Mouse (Mus musculus) midbrain, postnatal 0 days (tissue): ENCODE measurements around the gene Srp9. TPM values are rescaled to one million over a fixed set of nuclear protein-coding genes. Genes with fewer than 3 reads are reported as not detected.

ENCODE experiments used
- ATAC-seq: fragments of 200-750 bp; cut with Nextera tagmentation; 2 replicates; pipeline ENCODE4 v1.8.0; 2017; ENCODE audit warnings: moderate number of reproducible peaks, mild to moderate bottlenecking, moderate TSS enrichment, moderate library complexity; ENCODE audit not compliant: low FRiP score
- DNase-seq: peaks from one replicate; pipeline ENCODE4 v3.0.0-alpha.2; 2015; ENCODE audit warnings: low spot score
- H3K27ac ChIP-seq: fragments of 300-500 bp; sonication (generic); 2 replicates; pipeline ENCODE4 v1.5.1; 2014; ENCODE audit warnings: low read depth, mild to moderate bottlenecking, low read length, mixed read lengths
- H3K27me3 ChIP-seq: fragments of 300-500 bp; sonication (generic); 2 replicates; pipeline ENCODE4 v1.6.1; 2014; ENCODE audit warnings: low read length, control low read depth, mixed read lengths; ENCODE audit not compliant: insufficient read depth
- H3K36me3 ChIP-seq: fragments of 300-500 bp; sonication (generic); 2 replicates; pipeline ENCODE4 v1.6.1; 2014; ENCODE audit warnings: low read length, control low read depth, mixed read lengths; ENCODE audit not compliant: insufficient read depth
- H3K4me1 ChIP-seq: fragments of 300-500 bp; sonication (generic); 2 replicates; pipeline ENCODE4 v1.6.1; 2014; ENCODE audit warnings: mild to moderate bottlenecking, control low read depth, antibody characterized with exemption, low read length, mixed read lengths; ENCODE audit not compliant: insufficient read depth
- H3K4me2 ChIP-seq: fragments of 300-500 bp; sonication (generic); 2 replicates; pipeline ENCODE4 v1.6.1; 2014; ENCODE audit warnings: low read depth, mild to moderate bottlenecking, low read length, mixed read lengths; ENCODE audit not compliant: poor library complexity, severe bottlenecking
- H3K4me3 ChIP-seq: fragments of 300-500 bp; sonication (generic); 2 replicates; pipeline ENCODE4 v1.5.1; 2014; ENCODE audit warnings: low read depth, mild to moderate bottlenecking, low read length, moderate library complexity
- H3K9ac ChIP-seq: fragments of 300-500 bp; sonication (generic); replicated peaks from 2 replicates; pipeline ENCODE4 v1.6.1; 2014; ENCODE audit warnings: mild to moderate bottlenecking, low read length, moderate library complexity, mixed read lengths; ENCODE audit not compliant: poor library complexity, severe bottlenecking
- H3K9me3 ChIP-seq: fragments of 300-500 bp; sonication (generic); 2 replicates; pipeline ENCODE4 v1.6.1; 2016; ENCODE audit warnings: low read length, control low read depth
- CTCF ChIP-seq: IDR thresholded peaks from 2 replicates; pipeline ENCODE4 v1.5.1; 2016; ENCODE audit warnings: antibody characterized with exemption, mild to moderate bottlenecking
- WGBS: fragments of 180-500 bp; shearing (Covaris S2); extraction: QIAGEN DNeasy Blood & Tissue Kit; methylation state at CpG from one replicate; pipeline ENCODE4 v1.1.7; 2014; 5-methylcytosine and 5-hydroxymethylcytosine counted together
- polyA plus RNA-seq: library from polyadenylated mRNA; unstranded; fragments of >200 nt; fragmentation: Nextera tagmentation; extraction: Ambion mirVana; gene quantifications from 2 replicates; pipeline ENCODE4 v1.2.1, GENCODE M21; 2015
- total RNA-seq: library from RNA; depleted of rRNA; stranded (reverse); fragments of >200 nt; gene quantifications from 2 replicates; pipeline ENCODE4 v1.2.3, GENCODE M21; 2014

Gene Srp9
- total and polyA plus RNA-seq, 2 experiments from 2014 or later = 76.1 to 173 TPM

DNA sequence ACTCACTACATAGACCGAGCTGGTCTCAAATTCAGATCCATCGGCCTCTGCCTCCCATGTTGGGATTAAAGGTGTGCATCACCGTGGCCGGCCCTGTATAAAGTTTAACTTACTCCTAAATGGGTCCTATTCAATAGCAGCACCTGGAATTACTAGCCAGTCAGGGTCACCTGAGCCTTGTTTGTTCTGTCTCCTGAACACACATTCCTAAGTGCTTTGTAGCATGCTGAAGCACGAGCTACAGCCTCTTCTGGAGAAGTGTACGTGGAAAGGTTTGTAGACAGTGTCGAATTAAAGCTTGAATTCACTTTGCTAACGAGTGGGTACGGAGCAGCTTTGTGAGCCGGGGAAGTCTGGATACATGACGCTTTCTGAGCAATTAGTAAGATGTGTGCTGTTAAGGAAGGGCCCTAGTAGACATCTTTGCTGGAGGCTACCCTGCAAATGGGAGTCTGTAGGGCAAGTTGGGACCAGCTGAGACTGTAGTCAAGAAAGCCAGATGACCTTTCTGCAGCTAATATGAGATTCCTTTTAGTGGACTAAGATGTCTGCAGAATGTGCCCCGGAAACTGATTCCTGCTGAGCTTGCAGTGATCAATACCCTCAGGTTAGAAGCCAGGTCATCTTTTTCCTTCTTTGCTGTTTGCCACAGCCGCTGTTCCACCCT is 32.7 kb upstream of the Srp9 start:
- no peak overlapping the region for H3K4me2 ChIP-seq
- no peaks in the 10 kb centered on the region for H3K9me3 ChIP-seq
- ATAC-seq (no peak), DNase-seq (no peak)
- H3K4me3 ChIP-seq = no peak overlapping the region
- H3K27ac ChIP-seq = no peak overlapping the region
- no peaks in the 10 kb centered on the region; the same call in 1 of the 2 replicates for H3K4me1 ChIP-seq
- H3K36me3 ChIP-seq = no peaks in the 10 kb centered on the region
- no peak for TF ChIP-seq CTCF
- WGBS = 78% methylated on average over 13 of the region's 13 CpGs
- no peaks in the 10 kb centered on the region for H3K27me3 ChIP-seq
- H3K9ac ChIP-seq = no peak overlapping the region

DNA sequence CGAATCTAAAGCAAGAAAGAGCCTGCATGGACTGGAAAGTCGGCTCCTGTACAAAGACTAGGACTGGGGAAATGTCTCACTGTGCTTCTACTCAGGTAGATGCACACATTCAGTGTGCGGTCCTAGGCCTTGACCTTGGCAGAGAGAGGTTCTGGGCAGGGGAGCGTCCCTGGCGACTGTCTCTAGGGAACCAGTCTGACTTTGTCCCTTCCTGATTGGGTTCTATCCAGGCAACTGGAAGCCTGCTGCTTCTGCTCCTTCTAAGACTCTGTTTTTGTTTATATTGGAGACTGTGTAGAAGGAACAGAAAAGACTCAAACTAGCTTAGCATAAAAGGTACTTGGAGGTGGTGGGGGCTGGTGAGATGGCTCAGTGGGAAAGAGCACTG is 32.1 kb upstream of the Srp9 start:
- Histone ChIP-seq H3K27me3 (no peaks in the 10 kb centered on the region), H3K9ac (no peak overlapping the region), H3K4me2 (no peak overlapping the region), H3K27ac (no peak overlapping the region), H3K4me1 (no peaks in the 10 kb centered on the region; the same call in 1 of the 2 replicates), H3K4me3 (no peak overlapping the region), H3K9me3 (no peaks in the 10 kb centered on the region), H3K36me3 (no peaks in the 10 kb centered on the region)
- TF ChIP-seq CTCF = no peak
- 71% methylated on average over 5 of the region's 5 CpGs for WGBS
- DNase-seq (no peak), ATAC-seq (no peak)

- no peaks in the 10 kb centered on the region; the same call in 1 of the 2 replicates for H3K4me1 ChIP-seq
- WGBS = 86% methylated on average over 5 of the region's 5 CpGs
- no peaks in the 10 kb centered on the region for H3K27me3 ChIP-seq
- no peak overlapping the region for H3K4me2 ChIP-seq
- H3K9me3 ChIP-seq = no peaks in the 10 kb centered on the region
- H3K9ac ChIP-seq = no peak overlapping the region
- ATAC-seq (no peak), DNase-seq (no peak)
- no peak for TF ChIP-seq CTCF
- H3K36me3 ChIP-seq = no peaks in the 10 kb centered on the region
- H3K4me3 ChIP-seq = no peak overlapping the region
- H3K27ac ChIP-seq = no peak overlapping the region
Observed at GRCm38 (mm10) chr1:182093407-182093806, 31.1 kb upstream of the Srp9 start.

DNA sequence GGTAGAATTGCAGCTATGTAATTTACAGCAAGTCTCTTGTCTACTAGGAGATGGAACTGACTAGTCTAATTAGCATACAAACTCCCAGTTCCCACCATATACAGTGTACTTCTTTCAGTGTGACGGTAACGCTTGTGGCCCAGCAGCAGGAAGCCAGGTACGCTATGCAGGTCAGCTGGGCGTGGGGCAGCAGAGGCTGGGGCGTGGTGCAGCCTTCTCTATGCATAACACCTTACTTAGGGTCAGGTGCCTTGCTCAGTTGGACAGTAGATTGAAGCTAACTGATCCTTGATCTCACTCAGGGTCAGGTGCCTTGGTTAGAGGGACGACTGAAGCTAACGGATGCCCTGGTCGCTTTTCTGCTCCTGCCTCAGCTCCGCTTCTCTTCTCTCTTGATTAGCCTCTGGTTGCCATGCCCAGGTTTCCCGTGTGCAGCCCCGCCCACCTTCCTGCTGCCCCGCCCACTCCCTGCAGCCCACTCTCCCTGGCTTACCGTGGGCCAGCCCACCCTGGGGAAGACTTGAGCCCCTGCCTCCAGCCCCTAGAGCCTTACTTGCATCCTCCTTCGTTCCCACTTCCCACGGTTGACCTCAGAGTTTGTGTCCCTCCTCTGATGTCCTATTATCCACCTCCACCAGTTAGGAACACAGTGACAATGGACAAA is 29.9 kb upstream of the Srp9 start:
- no peak overlapping the region for H3K27ac ChIP-seq

DNA sequence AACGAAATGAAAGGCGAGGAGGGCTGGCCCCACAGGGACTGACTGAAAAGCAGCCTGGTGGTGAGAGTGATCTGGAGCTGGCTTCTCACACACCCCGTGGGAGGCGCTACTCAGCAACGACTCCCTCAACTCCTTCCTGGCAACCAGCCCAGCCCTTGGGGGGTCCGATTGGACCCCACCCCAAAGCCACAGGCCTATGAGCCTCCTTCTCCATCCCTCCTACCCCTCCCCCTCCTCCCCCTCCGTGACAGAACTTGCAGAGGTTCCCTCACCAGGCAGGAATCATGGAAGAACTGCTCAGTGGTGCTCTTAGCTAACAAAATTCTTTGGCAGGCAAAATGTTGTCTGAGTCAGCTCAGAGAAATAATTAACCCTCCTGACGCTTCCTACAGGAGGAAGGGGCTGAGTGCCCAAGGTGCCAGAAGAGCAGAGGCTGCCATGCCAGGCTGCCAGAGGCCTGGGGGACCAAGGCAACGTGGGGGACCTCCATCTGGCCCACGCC is 29.2 kb upstream of the Srp9 start:
- no peaks in the 10 kb centered on the region for H3K9me3 ChIP-seq
- H3K4me1 ChIP-seq = no peaks in the 10 kb centered on the region; the same call in 1 of the 2 replicates
- no peak overlapping the region for H3K27ac ChIP-seq
- no peak for TF ChIP-seq CTCF
- DNase-seq (peak; percentile 82), ATAC-seq (peak; percentile 49; the same call in 1 of the 2 replicates)
- no peak overlapping the region for H3K9ac ChIP-seq
- no peak overlapping the region for H3K4me3 ChIP-seq
- no peaks in the 10 kb centered on the region; the same call in 1 of the 2 replicates for H3K27me3 ChIP-seq
- H3K4me2 ChIP-seq = 0 out of 2 replicates have a peak overlapping the region, but pooled peaks have one; percentile 12
- no peaks in the 10 kb centered on the region for H3K36me3 ChIP-seq
- 11% methylated on average over 10 of the region's 10 CpGs for WGBS

More for the DNA sequence above, 29.9 kb upstream of the Srp9 start:
- no peak for DNase-seq
- Histone ChIP-seq H3K36me3 (no peaks in the 10 kb centered on the region), H3K4me3 (no peak overlapping the region), H3K9me3 (no peaks in the 10 kb centered on the region), H3K4me1 (no peaks in the 10 kb centered on the region; the same call in 1 of the 2 replicates), H3K4me2 (no peak overlapping the region), H3K9ac (0 out of 2 replicates have a peak overlapping the region, but pooled peaks have one; percentile 13), H3K27me3 (no peaks in the 10 kb centered on the region; the same call in 1 of the 2 replicates)
- no peak for ATAC-seq
- 36% methylated on average over 15 of the region's 15 CpGs for WGBS
- TF ChIP-seq CTCF = no peak

GRCm38 (mm10) chr1:182096707-182097106 is 27.8 kb upstream of the Srp9 start:
- H3K9ac ChIP-seq = no peak overlapping the region
- DNase-seq (no peak), ATAC-seq (no peak)
- H3K4me2 ChIP-seq = no peak overlapping the region
- TF ChIP-seq CTCF = no peak
- H3K4me3 ChIP-seq = no peak overlapping the region
- no peaks in the 10 kb centered on the region; the same call in 1 of the 2 replicates for H3K27me3 ChIP-seq
- H3K4me1 ChIP-seq = no peaks in the 10 kb centered on the region; the same call in 1 of the 2 replicates
- no peaks in the 10 kb centered on the region for H3K9me3 ChIP-seq
- WGBS = 89% methylated on average over 5 of the region's 5 CpGs
- H3K27ac ChIP-seq = no peak overlapping the region
- H3K36me3 ChIP-seq = no peaks in the 10 kb centered on the region
